Mouse (Mus musculus) small intestine, adult 2 months (tissue): ENCODE measurements around the gene Uggt2. TPM values are rescaled to one million over a fixed set of nuclear protein-coding genes. Genes with fewer than 3 reads are reported as not detected.

Source experiments
- H3K27ac ChIP-seq: fragments of 200-500 bp; 2 replicates; pipeline ENCODE4 v1.5.1; 2012; ENCODE audit warnings: low read depth, low read length, control low read depth, inconsistent platforms; ENCODE audit not compliant: insufficient read depth
- H3K27me3 ChIP-seq: fragments of 200-500 bp; 2 replicates; pipeline ENCODE4 v1.6.1; 2012; ENCODE audit warnings: mild to moderate bottlenecking, moderate library complexity, low read length, inconsistent platforms; ENCODE audit not compliant: control insufficient read depth, insufficient read depth
- H3K36me3 ChIP-seq: fragments of 200-500 bp; 2 replicates; pipeline ENCODE4 v1.6.1; 2012; ENCODE audit warnings: mild to moderate bottlenecking, low read length, control low read depth, inconsistent platforms; ENCODE audit not compliant: control insufficient read depth, insufficient read depth
- H3K4me1 ChIP-seq: fragments of 200-500 bp; 2 replicates; pipeline ENCODE4 v1.6.1; 2012; ENCODE audit warnings: low read length, inconsistent platforms, mixed read lengths; ENCODE audit not compliant: control insufficient read depth, insufficient read depth, insufficient read length
- H3K4me3 ChIP-seq: fragments of 200-500 bp; 2 replicates; pipeline ENCODE4 v1.5.1; 2012; ENCODE audit warnings: low read depth, mild to moderate bottlenecking, control low read depth, inconsistent platforms, low read length, moderate library complexity
- CTCF ChIP-seq: fragments of 200-500 bp; IDR thresholded peaks from 2 replicates; pipeline ENCODE4 v1.5.1; 2012; ENCODE audit warnings: low read depth, mild to moderate bottlenecking, control low read depth, inconsistent platforms, low read length, moderate library complexity, mixed read lengths; ENCODE audit not compliant: insufficient replicate concordance, insufficient read length; ENCODE audit errors: extremely low read depth
- POLR2A ChIP-seq: fragments of 200-500 bp; IDR thresholded peaks from 2 replicates; pipeline ENCODE4 v1.6.1; 2012; ENCODE audit warnings: low read depth, mild to moderate bottlenecking, control low read depth, inconsistent platforms, low read length, moderate library complexity
- WGBS: fragments of 180-500 bp; shearing (Covaris S2); methylation state at CpG from one replicate; pipeline ENCODE4 v1.1.7; 2018; 5-methylcytosine and 5-hydroxymethylcytosine counted together
- polyA plus RNA-seq: library from polyadenylated mRNA; depleted of rRNA; stranded (reverse); fragments of >200 nt; gene quantifications from 2 replicates; pipeline ENCODE4 v1.2.3, GENCODE M21; 2012

Uggt2 gene
- polyA plus RNA-seq, 1 experiment: 0.33 TPM

DNA sequence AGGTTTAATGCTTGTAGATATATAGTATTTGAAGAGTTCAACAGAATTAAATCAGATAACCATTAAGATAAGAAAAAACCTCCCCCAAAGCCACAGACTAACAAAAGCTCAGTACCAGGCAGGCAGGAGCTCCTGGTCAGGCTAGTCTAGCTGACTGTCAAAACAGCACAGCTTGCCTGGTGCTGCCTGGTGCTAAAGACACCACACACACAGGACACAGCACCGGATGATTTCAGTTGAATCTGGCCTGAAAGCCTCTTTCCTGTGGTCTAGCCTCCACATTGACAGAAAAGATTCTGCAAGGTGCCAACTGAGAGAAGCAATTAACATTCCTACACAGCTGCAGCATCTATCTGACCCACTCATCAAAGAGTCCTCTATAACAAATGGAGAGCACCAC lies 37.4 kb downstream of the Uggt2 start:
- TF ChIP-seq CTCF (no peak), POLR2A (no peak)
- no peaks in the 10 kb centered on the region for H3K4me1 ChIP-seq
- H3K27ac ChIP-seq: no peak overlapping the region
- 73% methylated on average over 1 of the region's 1 CpGs for WGBS
- H3K27me3 ChIP-seq: no peaks in the 10 kb centered on the region
- no peak overlapping the region for H3K4me3 ChIP-seq
- H3K36me3 ChIP-seq: no peaks in the 10 kb centered on the region

- TF ChIP-seq CTCF: no peak
- no peak for TF ChIP-seq POLR2A
- H3K4me3 ChIP-seq: no peak overlapping the region
Observed at GRCm38 (mm10) chr14:119060682-119061081, 38.5 kb downstream of the Uggt2 start.

GRCm38 (mm10) chr14:119057014-119057413 lies 42.2 kb downstream of the Uggt2 start:
- Histone ChIP-seq H3K4me1 (no peaks in the 10 kb centered on the region), H3K36me3 (no peaks in the 10 kb centered on the region), H3K27me3 (no peaks in the 10 kb centered on the region), H3K4me3 (no peak overlapping the region), H3K27ac (no peak overlapping the region)
- TF ChIP-seq CTCF (no peak), POLR2A (no peak)
- 82% methylated on average over 4 of the region's 4 CpGs for WGBS

More at GRCm38 (mm10) chr14:119060682-119061081, 38.5 kb downstream of the Uggt2 start:
- Histone ChIP-seq H3K4me1 (no peaks in the 10 kb centered on the region), H3K36me3 (no peaks in the 10 kb centered on the region), H3K27me3 (no peaks in the 10 kb centered on the region), H3K27ac (no peak overlapping the region)
- 96% methylated on average over 2 of the region's 2 CpGs for WGBS

DNA sequence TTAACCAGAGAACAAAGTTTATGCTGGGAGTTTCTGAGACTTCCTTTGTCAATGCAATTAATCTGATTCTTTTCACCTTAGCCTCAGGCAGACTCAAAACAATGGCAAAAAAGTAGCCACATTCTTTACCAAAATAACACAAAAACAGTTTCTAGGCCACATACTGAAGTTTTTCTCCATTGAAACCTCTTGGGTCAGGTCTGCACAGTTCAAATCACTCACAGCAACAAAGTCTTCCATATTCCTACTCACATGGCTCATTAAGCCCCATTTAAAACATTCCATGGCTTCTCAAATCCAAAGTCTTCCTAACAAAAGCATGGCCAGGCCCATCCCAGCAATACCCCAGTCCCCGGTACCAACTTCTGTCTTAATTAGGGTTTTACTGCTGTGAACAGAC lies 46.3 kb downstream of the Uggt2 start:
- Histone ChIP-seq H3K27ac (no peak overlapping the region), H3K36me3 (no peaks in the 10 kb centered on the region), H3K27me3 (no peaks in the 10 kb centered on the region), H3K4me3 (no peak overlapping the region), H3K4me1 (no peaks in the 10 kb centered on the region)
- TF ChIP-seq CTCF: no peak
- TF ChIP-seq POLR2A: no peak
- WGBS: 94% methylated on average over 1 of the region's 1 CpGs

- Histone ChIP-seq H3K4me3 (no peak overlapping the region), H3K36me3 (no peaks in the 10 kb centered on the region), H3K4me1 (no peaks in the 10 kb centered on the region), H3K27me3 (no peaks in the 10 kb centered on the region), H3K27ac (no peak overlapping the region)
- TF ChIP-seq CTCF: no peak
- TF ChIP-seq POLR2A: no peak
- 85% methylated on average over 3 of the region's 3 CpGs for WGBS
Observed at GRCm38 (mm10) chr14:119052361-119052760, 46.9 kb downstream of the Uggt2 start.

DNA sequence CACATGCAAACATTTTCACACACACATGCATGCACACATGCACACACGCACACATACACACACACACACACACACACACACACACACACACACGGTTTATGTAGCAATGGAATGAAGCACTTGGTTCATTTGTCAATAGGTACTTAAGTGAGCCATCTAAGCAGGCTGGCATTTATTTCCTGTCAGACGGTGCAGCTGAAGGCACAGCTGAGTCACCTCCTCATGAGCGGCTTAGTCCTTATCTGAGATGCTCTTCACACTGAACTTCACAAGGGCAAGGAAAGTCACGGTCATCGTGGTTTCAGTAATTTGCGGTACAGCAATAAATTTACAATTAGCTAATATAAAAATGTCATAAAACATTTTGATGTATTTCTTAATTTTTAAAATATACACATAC lies 55.5 kb downstream of the Uggt2 start:
- WGBS: 53% methylated on average over 7 of the region's 7 CpGs
- Histone ChIP-seq H3K36me3 (no peaks in the 10 kb centered on the region), H3K4me1 (no peaks in the 10 kb centered on the region), H3K27ac (no peak overlapping the region), H3K27me3 (no peaks in the 10 kb centered on the region), H3K4me3 (no peak overlapping the region)
- TF ChIP-seq CTCF (no peak), POLR2A (no peak)

GRCm38 (mm10) chr14:119040253-119040652 lies 59.0 kb downstream of the Uggt2 start:
- 67% methylated on average over 1 of the region's 1 CpGs for WGBS
- Histone ChIP-seq H3K36me3 (no peaks in the 10 kb centered on the region), H3K4me1 (no peaks in the 10 kb centered on the region), H3K27ac (no peak overlapping the region), H3K27me3 (no peaks in the 10 kb centered on the region), H3K4me3 (no peak overlapping the region)
- TF ChIP-seq CTCF (peak; percentile 37; the same call in 1 of the 2 replicates), POLR2A (no peak)

DNA sequence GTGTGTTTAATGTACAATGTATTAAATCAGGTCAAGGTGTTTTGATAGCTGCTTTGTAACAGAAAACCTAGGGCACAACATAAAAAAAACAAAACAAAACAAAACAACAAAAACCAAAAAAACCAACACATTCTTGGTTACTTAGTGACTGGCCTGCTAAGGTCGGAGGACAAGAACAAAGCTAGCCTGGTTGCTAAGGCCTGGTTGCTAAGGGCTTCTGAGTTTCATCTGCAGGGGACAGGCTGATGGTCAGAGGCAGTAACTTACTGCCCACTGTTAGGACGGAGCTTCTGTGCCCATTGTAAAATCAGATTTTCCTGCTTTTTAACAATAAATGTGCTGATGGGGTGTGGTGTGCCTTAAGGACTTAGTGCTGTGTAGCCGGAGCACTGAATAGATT lies 61.5 kb downstream of the Uggt2 start:
- TF ChIP-seq POLR2A (no peak), CTCF (no peak)
- Histone ChIP-seq H3K27me3 (no peaks in the 10 kb centered on the region), H3K4me3 (no peak overlapping the region), H3K4me1 (no peaks in the 10 kb centered on the region), H3K36me3 (no peaks in the 10 kb centered on the region), H3K27ac (no peak overlapping the region)
- WGBS: 62% methylated on average over 3 of the region's 3 CpGs
